Mouse (Mus musculus) gastrocnemius, adult 8-10 months (tissue): ENCODE results near the gene Spry1. TPM values are rescaled to one million over a fixed set of nuclear protein-coding genes. Genes with fewer than 3 reads are reported as not detected.
A peak's percentile ranks its signal among the peaks of the same experiment; 100 is the strongest.

Source experiments
- DNase-seq, 2 experiments: peaks; one replicate each; pipeline ENCODE4 v3.0.0; 2022; ENCODE audit warnings: low spot score in 2 of 2
- total RNA-seq, 4 experiments: library from RNA; stranded (reverse); gene quantifications; 2 replicates each; pipeline ENCODE4 v1.2.4; 2022

Gene Spry1
- total RNA-seq, 4 experiments from 2014 or later, result 10.9 to 18.4 (median 12.4) TPM

DNA sequence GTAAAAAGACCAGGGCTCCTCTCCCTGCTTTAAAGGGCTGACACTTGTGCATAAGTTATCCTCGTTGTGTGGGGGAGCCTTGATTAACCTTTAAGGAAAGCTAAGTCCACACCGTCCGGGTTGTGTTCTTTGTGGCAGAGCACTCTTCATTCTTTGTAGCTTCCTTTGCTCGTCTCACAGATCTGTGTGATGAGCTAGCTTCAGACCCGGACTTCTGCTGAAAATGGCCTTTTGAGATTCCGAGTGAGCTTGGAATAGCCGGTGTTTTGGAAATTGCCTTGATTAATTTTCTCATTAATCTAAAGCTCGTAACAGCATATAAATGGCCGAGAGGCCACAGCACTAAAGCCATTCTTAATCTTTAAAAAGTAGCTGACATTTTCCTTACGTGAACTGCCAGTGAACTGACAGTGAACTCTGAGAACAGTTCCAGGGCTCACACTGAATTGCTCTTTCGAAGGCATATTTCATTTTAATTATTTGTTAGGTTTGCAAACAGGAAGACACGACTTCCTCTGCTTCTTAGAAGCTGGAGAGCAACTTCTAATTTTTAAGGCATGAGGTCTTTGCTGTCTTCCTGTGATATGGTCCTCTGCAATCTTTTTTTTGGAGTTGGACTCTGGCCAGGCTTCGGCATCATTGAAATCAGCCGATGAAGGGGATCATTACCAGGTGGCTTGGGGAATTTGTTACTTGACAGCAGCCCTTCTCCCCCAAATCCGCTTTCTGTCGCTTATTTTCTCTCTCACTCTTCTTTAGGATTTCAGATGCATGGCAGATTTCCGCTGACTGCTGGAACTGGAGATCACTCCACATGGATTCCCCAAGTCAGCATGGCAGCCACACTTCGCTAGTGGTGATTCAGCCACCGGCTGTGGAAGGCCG is 2.3 kb downstream of the Spry1 start:
- no peak for DNase-seq

DNA sequence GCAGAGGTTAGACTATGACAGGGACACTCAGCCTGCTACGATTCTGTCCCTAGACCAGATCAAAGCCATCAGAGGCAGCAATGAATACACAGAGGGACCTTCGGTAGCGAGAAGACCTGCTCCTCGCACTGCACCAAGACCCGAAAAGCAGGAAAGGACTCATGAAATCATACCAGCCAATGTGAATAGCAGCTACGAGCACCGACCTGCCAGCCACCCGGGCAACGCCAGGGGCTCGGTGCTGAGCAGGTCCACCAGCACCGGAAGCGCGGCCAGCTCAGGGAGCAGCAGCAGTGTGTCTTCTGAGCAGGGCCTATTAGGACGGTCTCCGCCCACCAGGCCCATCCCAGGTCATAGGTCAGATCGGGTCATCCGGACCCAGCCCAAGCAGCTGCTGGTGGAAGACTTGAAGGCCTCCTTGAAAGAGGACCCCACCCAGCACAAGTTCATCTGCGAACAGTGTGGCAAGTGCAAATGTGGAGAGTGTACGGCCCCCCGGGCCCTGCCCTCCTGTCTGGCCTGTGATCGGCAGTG is 3.0 kb downstream of the Spry1 start:
- peak; percentile 65 to 71 for DNase-seq

- DNase-seq, result no peak
These were observed 3.7 kb downstream of the Spry1 start for GRCm38 (mm10) chr3:37643411-37643810.

DNA sequence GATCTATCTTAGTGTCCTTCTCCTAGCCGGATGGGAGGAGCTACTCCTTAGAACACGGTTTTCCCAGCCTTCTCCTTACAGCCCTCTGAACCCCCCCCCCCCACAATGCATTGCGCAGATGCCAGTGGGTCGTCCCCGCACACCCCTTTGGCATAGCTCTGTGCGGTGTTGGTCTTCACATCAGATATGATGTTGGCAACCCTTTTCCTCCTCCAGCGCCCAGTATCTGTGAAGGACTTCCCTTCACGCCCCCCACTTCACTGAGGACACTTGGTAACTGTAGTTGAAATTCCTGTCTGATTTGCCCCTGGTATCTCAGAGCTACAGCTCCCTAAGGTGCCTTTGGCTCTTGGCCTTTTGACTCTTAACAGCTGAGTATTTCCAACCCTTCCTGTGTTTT is 4.2 kb downstream of the Spry1 start:
- DNase-seq, result no peak

DNA sequence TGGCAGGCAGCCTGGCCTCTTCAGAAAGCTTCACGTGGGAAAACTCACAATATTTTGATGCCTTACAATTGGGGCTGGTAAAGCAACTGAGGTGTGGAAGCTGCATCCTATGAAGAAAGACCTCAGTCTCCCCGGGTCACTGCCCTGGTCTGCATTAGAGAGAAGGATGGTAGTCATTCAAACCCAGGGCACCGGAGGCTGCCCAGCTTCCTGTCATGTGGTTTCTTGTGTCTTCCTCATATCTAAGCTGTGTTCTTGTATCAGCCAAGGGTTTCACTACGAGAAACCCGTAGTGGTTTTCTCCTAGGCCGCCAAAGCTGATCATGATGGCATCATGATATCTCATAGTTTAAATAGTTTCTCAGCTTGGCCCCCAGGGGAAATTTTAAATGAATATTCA is 5.3 kb downstream of the Spry1 start:
- DNase-seq, result no peak

DNA sequence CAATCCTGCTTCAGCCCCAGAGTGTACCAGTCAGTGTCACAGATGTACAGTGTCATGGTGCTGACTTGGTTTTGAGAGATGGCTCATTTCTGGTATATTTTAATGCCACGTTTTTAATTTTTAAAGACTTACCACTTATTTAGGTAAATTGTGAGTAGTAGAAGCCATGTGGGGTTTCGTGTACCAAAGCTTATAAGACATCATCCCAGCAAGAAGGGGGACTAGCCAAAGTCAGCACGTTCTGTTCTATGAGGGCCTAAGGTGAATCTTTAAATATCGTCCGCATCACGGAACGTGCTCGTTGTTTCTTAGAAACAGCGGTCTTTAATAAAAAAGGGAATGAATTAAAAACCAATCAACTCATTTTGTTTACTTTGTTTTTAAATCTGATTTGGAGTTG is 6.5 kb downstream of the Spry1 start:
- DNase-seq, result no peak

- no peak for DNase-seq
These were observed 7.5 kb downstream of the Spry1 start for GRCm38 (mm10) chr3:37647225-37647624.

DNA sequence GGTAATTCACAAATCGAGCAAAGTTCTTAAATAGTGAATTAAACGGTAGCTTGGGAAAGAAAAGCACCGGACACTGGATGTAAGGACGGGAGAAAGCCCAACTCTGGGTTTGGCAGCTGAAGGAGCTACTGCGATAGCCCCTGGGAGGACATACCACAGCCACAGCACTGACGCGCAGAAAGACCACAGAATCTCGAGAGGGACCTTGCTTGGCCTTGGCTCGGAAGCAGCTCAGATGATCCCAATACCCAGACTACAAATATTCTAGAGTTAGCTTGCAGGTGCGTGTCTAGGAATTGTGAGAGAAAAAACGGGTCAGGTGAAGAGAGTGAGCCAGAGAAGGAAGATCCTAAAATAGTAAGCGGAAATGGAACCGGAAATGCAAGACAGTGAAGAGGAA is 8.5 kb downstream of the Spry1 start:
- DNase-seq, result no peak

DNA sequence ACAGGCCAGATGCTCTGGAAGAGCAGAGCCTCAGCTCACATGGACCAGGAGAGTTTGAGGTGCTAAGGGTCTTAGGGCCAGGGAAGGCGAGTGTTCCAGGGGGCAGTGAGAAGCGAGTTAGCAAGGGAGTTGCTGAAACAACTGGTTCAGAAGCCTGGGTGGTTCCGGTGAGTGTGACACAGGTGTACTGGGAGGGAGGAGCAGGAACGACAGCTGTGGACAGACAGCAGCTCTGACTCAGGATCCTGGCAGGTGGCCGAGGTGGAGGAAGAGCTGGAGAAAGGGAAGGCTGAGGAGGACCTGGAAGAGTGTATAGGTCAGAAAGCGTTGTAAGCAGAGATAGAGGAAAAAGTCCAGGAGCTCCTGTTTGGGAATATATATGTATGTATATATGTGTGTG is 9.5 kb downstream of the Spry1 start:
- no peak for DNase-seq

GRCm38 (mm10) chr3:37652537-37652936 is 12.8 kb downstream of the Spry1 start:
- DNase-seq, result no peak

GRCm38 (mm10) chr3:37653935-37654729 is 14.4 kb downstream of the Spry1 start:
- no peak for DNase-seq

- DNase-seq, result no peak
These were observed 15.0 kb downstream of the Spry1 start for GRCm38 (mm10) chr3:37654787-37655186.

DNA sequence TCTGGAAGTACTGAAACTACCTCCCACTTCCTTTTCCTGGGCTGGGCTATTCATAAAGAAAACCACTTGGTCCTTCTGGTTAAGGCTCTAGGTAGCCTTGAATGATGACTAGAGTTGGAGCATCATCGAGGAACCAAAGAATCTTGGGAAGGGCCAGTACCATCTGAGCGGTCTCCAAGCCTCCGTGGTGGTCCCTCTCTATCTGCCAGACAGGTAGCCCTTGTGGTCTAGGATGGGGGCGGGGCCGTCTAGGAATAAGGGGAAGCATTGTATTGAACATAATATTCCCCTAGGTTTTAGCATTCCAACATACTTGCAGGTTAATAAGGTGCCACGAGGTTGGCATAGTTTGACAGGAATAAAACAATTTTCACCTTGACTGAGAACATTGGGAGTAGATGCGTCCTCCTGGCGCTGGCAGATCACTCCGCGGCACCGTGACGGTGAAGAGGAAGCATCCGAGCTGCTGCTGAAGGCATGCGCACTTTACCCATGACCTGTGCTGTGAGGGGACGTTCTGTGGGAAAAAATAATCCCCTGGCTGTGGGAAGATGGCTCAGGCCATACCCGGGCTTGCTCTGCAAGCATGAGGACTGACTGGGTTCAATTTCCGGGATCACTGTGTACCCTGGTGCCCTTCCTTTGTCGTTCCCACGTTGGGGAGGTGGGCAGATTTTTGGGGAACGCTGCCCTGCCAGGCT is 16.3 kb downstream of the Spry1 start:
- DNase-seq, result no peak

GRCm38 (mm10) chr3:37657009-37657408 is 17.3 kb downstream of the Spry1 start:
- DNase-seq, result no peak

- DNase-seq, result no peak
These were observed 18.4 kb downstream of the Spry1 start for GRCm38 (mm10) chr3:37658155-37658554.

GRCm38 (mm10) chr3:37659621-37660020 is 19.9 kb downstream of the Spry1 start:
- no peak for DNase-seq

DNA sequence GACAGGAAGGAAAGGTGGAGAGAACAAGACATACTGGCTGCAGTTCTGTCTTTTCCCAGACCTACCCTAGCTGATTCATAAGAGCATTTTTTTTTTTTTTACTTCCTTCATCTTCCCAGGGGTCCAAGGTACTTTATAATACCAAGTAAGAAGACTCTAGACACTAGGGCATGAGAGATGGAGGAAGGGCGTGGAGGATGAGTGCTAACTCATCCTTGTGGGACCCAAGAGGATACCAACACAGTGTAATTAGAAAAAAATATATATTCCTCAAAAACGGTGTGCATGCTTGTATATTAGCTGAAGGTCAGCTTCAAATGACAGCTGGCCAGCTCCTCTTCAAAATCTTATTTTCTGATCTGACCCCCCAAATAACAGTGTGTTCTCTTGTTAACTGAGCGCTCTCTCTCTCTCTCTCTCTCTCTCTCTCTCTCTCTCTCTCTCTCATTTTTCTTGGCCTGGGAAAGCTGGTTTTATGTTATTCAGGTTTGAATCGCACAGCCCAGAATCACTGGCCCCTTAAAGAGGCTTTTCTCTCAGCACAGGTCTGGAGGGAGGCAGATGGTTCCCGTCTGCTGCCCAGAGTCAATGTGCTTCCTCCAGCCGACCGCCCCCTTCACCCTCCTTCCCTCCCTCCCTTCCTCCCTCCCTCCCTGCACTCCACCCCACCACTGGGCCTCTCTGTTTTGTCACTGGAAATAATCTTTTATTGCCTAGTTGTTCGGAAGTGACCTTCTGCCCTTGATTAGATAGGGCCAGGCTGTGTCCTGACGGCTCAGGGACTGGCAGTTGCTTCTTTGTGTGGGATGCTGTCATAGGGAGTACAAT is 26.8 kb downstream of the Spry1 start:
- no peak for DNase-seq

DNA sequence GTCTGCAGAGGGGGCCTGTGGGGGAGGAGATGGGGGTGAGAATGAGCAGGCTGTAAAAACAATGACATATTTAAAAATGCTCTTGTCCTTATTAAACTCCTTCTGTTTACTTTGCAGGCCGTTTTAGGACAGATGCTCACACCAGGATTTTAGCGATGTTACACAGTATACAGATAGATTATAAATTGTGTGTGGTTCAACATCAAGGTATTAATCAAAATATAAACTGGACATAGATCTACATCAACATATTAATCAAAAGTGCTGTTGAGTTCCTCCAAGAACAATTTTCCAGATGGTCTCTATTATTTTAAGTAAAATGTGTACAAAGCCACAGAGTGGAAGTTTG is 27.3 kb downstream of the Spry1 start:
- no peak for DNase-seq

DNA sequence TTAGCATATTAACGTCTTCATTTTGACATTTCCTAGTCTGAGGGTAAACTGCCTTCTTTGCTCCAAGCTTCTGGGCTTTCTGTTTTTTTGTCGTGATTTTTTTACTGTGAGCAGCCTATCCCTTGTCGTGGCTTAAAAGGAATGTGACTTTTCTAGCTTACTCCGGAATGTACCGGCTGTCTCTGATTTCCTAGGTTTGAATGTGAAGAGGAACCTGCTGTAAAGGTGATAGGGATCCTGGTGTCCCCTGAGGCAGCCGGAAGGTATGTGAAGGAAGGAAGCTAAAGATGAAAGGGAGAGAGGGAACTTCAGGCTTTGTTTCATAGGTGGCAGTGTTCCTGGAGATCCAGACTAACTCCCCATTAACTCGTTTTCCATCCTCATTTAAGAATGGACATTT is 28.0 kb downstream of the Spry1 start:
- no peak for DNase-seq

DNA sequence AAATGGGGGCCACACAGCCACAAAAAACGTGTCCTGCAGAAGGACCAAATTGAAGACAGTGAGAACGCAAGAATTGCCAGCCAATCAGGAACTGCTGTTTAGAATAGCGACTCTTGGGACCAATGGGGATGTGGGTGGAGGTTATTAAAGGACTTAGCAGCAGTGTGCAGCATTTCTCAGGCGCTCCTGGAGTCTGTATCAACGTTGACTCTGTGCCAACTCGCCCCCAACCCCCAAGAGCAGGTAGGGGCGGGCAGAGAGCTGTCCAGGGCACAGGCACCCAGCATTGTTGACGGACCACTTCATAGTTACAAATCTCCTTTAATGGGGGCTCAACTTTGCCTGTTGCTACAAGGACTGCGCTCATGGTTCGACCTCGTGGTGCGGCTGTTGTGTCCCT is 28.9 kb downstream of the Spry1 start:
- DNase-seq, result no peak

DNA sequence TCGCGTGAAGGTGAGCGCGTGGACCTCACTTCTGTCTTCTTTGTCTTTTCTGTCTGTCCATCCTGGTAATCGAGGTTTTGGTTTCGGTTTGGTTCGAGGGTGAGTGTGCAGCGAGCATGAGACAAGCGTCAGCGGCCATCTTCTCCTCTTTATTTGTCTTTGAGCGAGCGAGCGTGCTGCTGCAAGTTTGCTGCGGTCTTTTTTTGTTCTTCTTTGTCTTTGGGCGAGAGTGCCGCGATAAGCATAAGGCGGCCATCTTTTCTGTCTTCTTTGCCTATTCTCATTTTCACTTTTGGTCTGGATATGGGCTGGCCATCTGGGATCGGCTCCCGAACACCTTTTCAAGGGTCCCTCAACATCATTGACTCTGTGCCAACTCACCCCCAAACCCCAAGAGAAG is 29.4 kb downstream of the Spry1 start:
- DNase-seq, result no peak
